Mouse (Mus musculus) midbrain, postnatal 0 days (tissue): Measurements from ENCODE around the gene Itga7. TPM values are rescaled to one million over a fixed set of nuclear protein-coding genes. Genes with fewer than 3 reads are reported as not detected.
A peak's percentile ranks its signal among the peaks of the same experiment; 100 is the strongest.

Experiments
- ATAC-seq: fragments of 200-750 bp; cut with Nextera tagmentation; 2 replicates; pipeline ENCODE4 v1.8.0; 2017; ENCODE audit warnings: moderate number of reproducible peaks, mild to moderate bottlenecking, moderate TSS enrichment, moderate library complexity; ENCODE audit not compliant: low FRiP score
- DNase-seq: peaks from one replicate; pipeline ENCODE4 v3.0.0-alpha.2; 2015; ENCODE audit warnings: low spot score
- H3K27ac ChIP-seq: fragments of 300-500 bp; sonication (generic); 2 replicates; pipeline ENCODE4 v1.5.1; 2014; ENCODE audit warnings: low read depth, mild to moderate bottlenecking, low read length, mixed read lengths
- H3K27me3 ChIP-seq: fragments of 300-500 bp; sonication (generic); 2 replicates; pipeline ENCODE4 v1.6.1; 2014; ENCODE audit warnings: low read length, control low read depth, mixed read lengths; ENCODE audit not compliant: insufficient read depth
- H3K36me3 ChIP-seq: fragments of 300-500 bp; sonication (generic); 2 replicates; pipeline ENCODE4 v1.6.1; 2014; ENCODE audit warnings: low read length, control low read depth, mixed read lengths; ENCODE audit not compliant: insufficient read depth
- H3K4me1 ChIP-seq: fragments of 300-500 bp; sonication (generic); 2 replicates; pipeline ENCODE4 v1.6.1; 2014; ENCODE audit warnings: mild to moderate bottlenecking, control low read depth, antibody characterized with exemption, low read length, mixed read lengths; ENCODE audit not compliant: insufficient read depth
- H3K4me2 ChIP-seq: fragments of 300-500 bp; sonication (generic); 2 replicates; pipeline ENCODE4 v1.6.1; 2014; ENCODE audit warnings: low read depth, mild to moderate bottlenecking, low read length, mixed read lengths; ENCODE audit not compliant: poor library complexity, severe bottlenecking
- H3K4me3 ChIP-seq: fragments of 300-500 bp; sonication (generic); 2 replicates; pipeline ENCODE4 v1.5.1; 2014; ENCODE audit warnings: low read depth, mild to moderate bottlenecking, low read length, moderate library complexity
- H3K9ac ChIP-seq: fragments of 300-500 bp; sonication (generic); replicated peaks from 2 replicates; pipeline ENCODE4 v1.6.1; 2014; ENCODE audit warnings: mild to moderate bottlenecking, low read length, moderate library complexity, mixed read lengths; ENCODE audit not compliant: poor library complexity, severe bottlenecking
- H3K9me3 ChIP-seq: fragments of 300-500 bp; sonication (generic); 2 replicates; pipeline ENCODE4 v1.6.1; 2016; ENCODE audit warnings: low read length, control low read depth
- CTCF ChIP-seq: IDR thresholded peaks from 2 replicates; pipeline ENCODE4 v1.5.1; 2016; ENCODE audit warnings: antibody characterized with exemption, mild to moderate bottlenecking
- WGBS: fragments of 180-500 bp; shearing (Covaris S2); extraction: QIAGEN DNeasy Blood & Tissue Kit; methylation state at CpG from one replicate; pipeline ENCODE4 v1.1.7; 2014; 5-methylcytosine and 5-hydroxymethylcytosine counted together
- polyA plus RNA-seq: library from polyadenylated mRNA; unstranded; fragments of >200 nt; fragmentation: Nextera tagmentation; extraction: Ambion mirVana; gene quantifications from 2 replicates; pipeline ENCODE4 v1.2.1, GENCODE M21; 2015
- total RNA-seq: library from RNA; depleted of rRNA; stranded (reverse); fragments of >200 nt; gene quantifications from 2 replicates; pipeline ENCODE4 v1.2.3, GENCODE M21; 2014

The Itga7 gene
- total and polyA plus RNA-seq, 2 experiments from 2014 or later, result 13.6 to 23.3 TPM

- peak; percentile 84 for DNase-seq
- no peaks in the 10 kb centered on the region for H3K36me3 ChIP-seq
- 1% methylated on average over 25 of the region's 41 CpGs for WGBS
Observed at GRCm38 (mm10) chr10:128909567-128910028, 24.0 kb upstream of the Itga7 start.

GRCm38 (mm10) chr10:128910066-128910841 lies 23.4 kb upstream of the Itga7 start:
- no peak for TF ChIP-seq CTCF
- Histone ChIP-seq H3K9ac (peak overlapping the region; percentile 77), H3K9me3 (no peaks in the 10 kb centered on the region), H3K4me2 (peak overlapping the region; percentile 73), H3K36me3 (no peaks in the 10 kb centered on the region), H3K27ac (peak overlapping the region; percentile 68), H3K27me3 (no peaks in the 10 kb centered on the region), H3K4me3 (peak overlapping the region; percentile 83), H3K4me1 (peaks cover 5% of the 10 kb centered on the region; the same call in 1 of the 2 replicates)
- WGBS, result 2% methylated on average over 49 of the region's 66 CpGs
- peak; percentile 52 for ATAC-seq
- peak; percentile 76 for DNase-seq

More at GRCm38 (mm10) chr10:128909567-128910028, 24.0 kb upstream of the Itga7 start:
- Histone ChIP-seq H3K27ac (peak overlapping the region; percentile 68), H3K9me3 (no peaks in the 10 kb centered on the region), H3K9ac (peak overlapping the region; percentile 77), H3K4me3 (peak overlapping the region; percentile 83), H3K4me2 (peak overlapping the region; percentile 73), H3K27me3 (no peaks in the 10 kb centered on the region), H3K4me1 (peaks cover 5% of the 10 kb centered on the region; the same call in 1 of the 2 replicates)
- peak; percentile 76 for ATAC-seq
- TF ChIP-seq CTCF, result no peak

DNA sequence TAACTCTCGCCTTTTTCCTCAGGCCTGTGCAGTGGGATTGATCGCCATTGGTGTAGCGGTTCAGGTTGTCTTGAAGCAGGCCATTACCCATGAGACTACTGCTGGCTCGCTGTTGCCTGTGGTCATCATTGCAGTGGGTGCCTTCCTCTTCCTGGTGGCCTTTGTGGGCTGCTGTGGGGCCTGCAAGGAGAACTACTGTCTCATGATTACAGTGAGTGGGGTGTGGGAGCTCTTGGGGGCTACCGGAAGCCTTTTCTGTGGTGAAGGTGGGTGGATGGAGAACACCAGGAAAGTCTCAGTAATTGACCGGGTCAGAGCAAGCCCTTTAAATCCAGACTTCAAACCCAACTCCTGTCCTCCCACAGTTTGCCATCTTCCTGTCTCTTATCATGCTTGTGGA lies 22.2 kb upstream of the Itga7 start:
- H3K27ac ChIP-seq, result no peak overlapping the region
- H3K36me3 ChIP-seq, result no peaks in the 10 kb centered on the region
- TF ChIP-seq CTCF, result no peak
- no peak overlapping the region for H3K4me3 ChIP-seq
- no peaks in the 10 kb centered on the region for H3K27me3 ChIP-seq
- DNase-seq (no peak), ATAC-seq (no peak)
- H3K9ac ChIP-seq, result no peak overlapping the region
- peaks cover 5% of the 10 kb centered on the region; the same call in 1 of the 2 replicates for H3K4me1 ChIP-seq
- WGBS, result 90% methylated on average over 6 of the region's 6 CpGs
- H3K4me2 ChIP-seq, result peak overlapping the region; percentile 73; the same call in 1 of the 2 replicates
- no peaks in the 10 kb centered on the region for H3K9me3 ChIP-seq

DNA sequence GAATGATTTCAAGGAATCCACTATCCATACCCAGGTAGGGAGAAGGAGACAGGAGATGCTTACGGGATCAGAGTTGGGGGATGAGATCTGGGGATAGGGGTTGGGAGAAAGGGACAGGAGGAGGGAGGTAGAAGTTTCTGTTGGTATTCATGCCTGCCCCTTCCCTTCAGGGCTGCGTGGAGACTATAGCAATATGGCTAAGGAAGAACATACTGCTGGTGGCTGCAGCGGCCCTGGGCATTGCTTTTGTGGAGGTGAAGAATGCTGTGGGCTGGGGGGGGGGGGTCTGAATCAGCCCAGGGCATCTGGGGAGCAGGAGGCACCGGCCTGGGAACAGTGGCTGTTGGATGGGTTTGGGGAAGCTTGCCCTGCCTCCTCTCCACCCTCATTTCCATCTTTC lies 21.4 kb upstream of the Itga7 start:
- no peak for DNase-seq
- no peaks in the 10 kb centered on the region for H3K36me3 ChIP-seq
- H3K4me1 ChIP-seq, result peaks cover 5% of the 10 kb centered on the region; the same call in 1 of the 2 replicates
- H3K4me3 ChIP-seq, result no peak overlapping the region
- H3K4me2 ChIP-seq, result no peak overlapping the region
- no peaks in the 10 kb centered on the region for H3K27me3 ChIP-seq
- no peak overlapping the region for H3K9ac ChIP-seq
- WGBS, result 82% methylated on average over 4 of the region's 4 CpGs
- no peak overlapping the region for H3K27ac ChIP-seq
- no peaks in the 10 kb centered on the region for H3K9me3 ChIP-seq
- no peak for TF ChIP-seq CTCF
- no peak for ATAC-seq

GRCm38 (mm10) chr10:128912791-128913190 lies 20.8 kb upstream of the Itga7 start:
- Histone ChIP-seq H3K27ac (no peak overlapping the region), H3K27me3 (no peaks in the 10 kb centered on the region), H3K9ac (no peak overlapping the region), H3K4me3 (no peak overlapping the region), H3K36me3 (no peaks in the 10 kb centered on the region; the same call in 1 of the 2 replicates), H3K4me2 (no peak overlapping the region), H3K4me1 (peaks cover 5% of the 10 kb centered on the region; the same call in 1 of the 2 replicates), H3K9me3 (no peaks in the 10 kb centered on the region)
- DNase-seq (no peak), ATAC-seq (no peak)
- 89% methylated on average over 4 of the region's 4 CpGs for WGBS
- TF ChIP-seq CTCF, result no peak

GRCm38 (mm10) chr10:128913219-128913618 lies 20.4 kb upstream of the Itga7 start:
- TF ChIP-seq CTCF, result peak; percentile 99
- WGBS, result 9% methylated on average over 5 of the region's 5 CpGs
- ATAC-seq (peak; percentile 35), DNase-seq (peak; percentile 95)
- H3K4me3 ChIP-seq, result no peak overlapping the region
- H3K36me3 ChIP-seq, result no peaks in the 10 kb centered on the region; the same call in 1 of the 2 replicates
- no peak overlapping the region for H3K27ac ChIP-seq
- no peaks in the 10 kb centered on the region for H3K27me3 ChIP-seq
- H3K9ac ChIP-seq, result no peak overlapping the region
- H3K4me2 ChIP-seq, result no peak overlapping the region
- H3K9me3 ChIP-seq, result no peaks in the 10 kb centered on the region
- peaks cover 5% of the 10 kb centered on the region; the same call in 1 of the 2 replicates for H3K4me1 ChIP-seq
